Mouse (Mus musculus) lung, embryonic 16.5 days (tissue): ENCODE data around the gene Upf3a. TPM values are rescaled to one million over a fixed set of nuclear protein-coding genes. Genes with fewer than 3 reads are reported as not detected.
A peak's percentile ranks its signal among the peaks of the same experiment; 100 is the strongest.
"Not testable (repeated sequence)": the region's sequence is repeated elsewhere in the genome, so short reads cannot be mapped to it uniquely, and the experiment has no call there.

Source experiments
- ATAC-seq: fragments of 200-750 bp; cut with Nextera tagmentation; 2 replicates; pipeline ENCODE4 v1.8.0; 2017; ENCODE audit warnings: low read depth, mild to moderate bottlenecking, moderate library complexity
- H3K27ac ChIP-seq: fragments of 300-500 bp; sonication (generic); 2 replicates; pipeline ENCODE4 v1.5.1; 2014; ENCODE audit warnings: mild to moderate bottlenecking, control low read depth, low read length
- H3K27me3 ChIP-seq: fragments of 300-500 bp; sonication (generic); 2 replicates; pipeline ENCODE4 v1.6.1; 2014; ENCODE audit warnings: low read depth, low read length, mixed read lengths; ENCODE audit not compliant: control insufficient read depth, insufficient read depth
- H3K36me3 ChIP-seq: fragments of 300-500 bp; sonication (generic); 2 replicates; pipeline ENCODE4 v1.6.1; 2014; ENCODE audit warnings: low read length; ENCODE audit not compliant: control insufficient read depth, insufficient read depth
- H3K4me1 ChIP-seq: fragments of 300-500 bp; sonication (generic); replicated peaks from 2 replicates; pipeline ENCODE4 v1.6.1; 2014; ENCODE audit warnings: low read length, mixed read lengths; ENCODE audit not compliant: control insufficient read depth, insufficient read depth
- H3K4me2 ChIP-seq: fragments of 300-500 bp; sonication (generic); 2 replicates; pipeline ENCODE4 v1.6.1; 2014; ENCODE audit warnings: low read depth, low read length, control low read depth
- H3K4me3 ChIP-seq: fragments of 300-500 bp; sonication (generic); 2 replicates; pipeline ENCODE4 v1.5.1; 2014; ENCODE audit warnings: mild to moderate bottlenecking, low read length, control low read depth
- H3K9ac ChIP-seq: fragments of 300-500 bp; sonication (generic); 2 replicates; pipeline ENCODE4 v1.6.1; 2014; ENCODE audit warnings: low read length, control low read depth
- H3K9me3 ChIP-seq: fragments of 300-500 bp; sonication (generic); 2 replicates; pipeline ENCODE4 v1.6.1; 2016; ENCODE audit warnings: low read length; ENCODE audit not compliant: control insufficient read depth
- WGBS: fragments of 180-500 bp; shearing (Covaris S2); extraction: QIAGEN DNeasy Blood & Tissue Kit; methylation state at CpG from one replicate; pipeline ENCODE4 v1.1.7; 2014; 5-methylcytosine and 5-hydroxymethylcytosine counted together
- polyA plus RNA-seq: library from polyadenylated mRNA; unstranded; fragments of >200 nt; fragmentation: Nextera tagmentation; extraction: Ambion mirVana; gene quantifications from 2 replicates; pipeline ENCODE4 v1.2.1, GENCODE M21; 2015

Upf3a gene
- polyA plus RNA-seq, 1 experiment from 2014 or later: 43.7 TPM

GRCm38 (mm10) chr8:13828598-13829172 lies 43.3 kb downstream of the Upf3a start:
- no peak overlapping the region for H3K4me2 ChIP-seq
- H3K4me1 ChIP-seq: no peaks in the 10 kb centered on the region
- no peak overlapping the region for H3K4me3 ChIP-seq
- ATAC-seq: peak; percentile 92
- H3K9ac ChIP-seq: no peak overlapping the region
- no peaks in the 10 kb centered on the region for H3K9me3 ChIP-seq
- H3K27ac ChIP-seq: no peak overlapping the region
- H3K27me3 ChIP-seq: no peaks in the 10 kb centered on the region
- 42% methylated on average over 7 of the region's 7 CpGs for WGBS
- H3K36me3 ChIP-seq: no peaks in the 10 kb centered on the region

- not testable (repeated sequence) for ATAC-seq, H3K4me1 ChIP-seq, H3K4me3 ChIP-seq, H3K27me3 ChIP-seq, H3K4me2 ChIP-seq, H3K36me3 ChIP-seq, H3K27ac ChIP-seq, H3K9me3 ChIP-seq, H3K9ac ChIP-seq
- 83% methylated on average over 5 of the region's 5 CpGs for WGBS
These were observed 52.9 kb downstream of the Upf3a start, which contains the start of gene AF366264 for GRCm38 (mm10) chr8:13838289-13838688. TSS of gene AF366264 (minus strand) at chr8:13838389.

DNA sequence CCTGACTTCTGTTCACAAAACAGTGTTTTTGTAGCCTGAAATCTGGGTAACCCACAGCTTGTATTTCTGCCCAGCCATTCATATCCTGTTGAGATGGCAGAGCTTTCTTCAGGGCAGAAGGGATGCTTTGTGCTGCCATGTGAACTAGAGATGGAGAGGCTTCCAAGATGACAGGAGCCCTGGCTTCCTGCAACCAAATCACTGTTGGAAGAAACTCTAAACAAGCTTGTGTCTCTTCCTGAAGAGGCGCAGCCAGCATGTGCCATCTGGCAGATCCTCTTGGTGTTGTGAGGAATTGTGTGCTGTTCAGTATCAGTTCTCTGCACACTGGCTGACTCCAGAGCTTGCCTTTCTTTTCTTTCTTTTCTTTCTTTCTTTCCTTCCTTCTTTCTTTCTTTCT lies 57.9 kb downstream of the Upf3a start:
- not testable (repeated sequence) for H3K4me3 ChIP-seq, H3K9ac ChIP-seq, H3K4me1 ChIP-seq, H3K27ac ChIP-seq, ATAC-seq, H3K4me2 ChIP-seq, H3K36me3 ChIP-seq, H3K9me3 ChIP-seq, H3K27me3 ChIP-seq
- WGBS: 60% methylated on average over 1 of the region's 1 CpGs

Other genes starting within 250 kb of the Upf3a start
- not detected in 2 replicates for gene 1700029H14Rik, start 223.2 kb upstream of the Upf3a start, polyA plus RNA-seq
- gene Rasa3, start 108.0 kb upstream of the Upf3a start, polyA plus RNA-seq: 48.7 and 50.7 TPM in 2 replicates
- 0.29 and 1.0 TPM in 2 replicates for gene Cfap97d2, start 79.7 kb upstream of the Upf3a start, polyA plus RNA-seq
- gene Cdc16, start 27.9 kb upstream of the Upf3a start, polyA plus RNA-seq: 175 and 191 TPM in 2 replicates
- not detected in 2 replicates for gene AF366264, start 52.8 kb downstream of the Upf3a start, polyA plus RNA-seq
- gene Champ1, start 84.0 kb downstream of the Upf3a start, polyA plus RNA-seq: 27.6 and 31.0 TPM in 2 replicates
- gene Coprs, start 104.7 kb downstream of the Upf3a start, polyA plus RNA-seq: 37.4 and 38.6 TPM in 2 replicates